Mouse (Mus musculus): ENCODE results near the gene Stx16.

The Stx16 gene

DNA sequence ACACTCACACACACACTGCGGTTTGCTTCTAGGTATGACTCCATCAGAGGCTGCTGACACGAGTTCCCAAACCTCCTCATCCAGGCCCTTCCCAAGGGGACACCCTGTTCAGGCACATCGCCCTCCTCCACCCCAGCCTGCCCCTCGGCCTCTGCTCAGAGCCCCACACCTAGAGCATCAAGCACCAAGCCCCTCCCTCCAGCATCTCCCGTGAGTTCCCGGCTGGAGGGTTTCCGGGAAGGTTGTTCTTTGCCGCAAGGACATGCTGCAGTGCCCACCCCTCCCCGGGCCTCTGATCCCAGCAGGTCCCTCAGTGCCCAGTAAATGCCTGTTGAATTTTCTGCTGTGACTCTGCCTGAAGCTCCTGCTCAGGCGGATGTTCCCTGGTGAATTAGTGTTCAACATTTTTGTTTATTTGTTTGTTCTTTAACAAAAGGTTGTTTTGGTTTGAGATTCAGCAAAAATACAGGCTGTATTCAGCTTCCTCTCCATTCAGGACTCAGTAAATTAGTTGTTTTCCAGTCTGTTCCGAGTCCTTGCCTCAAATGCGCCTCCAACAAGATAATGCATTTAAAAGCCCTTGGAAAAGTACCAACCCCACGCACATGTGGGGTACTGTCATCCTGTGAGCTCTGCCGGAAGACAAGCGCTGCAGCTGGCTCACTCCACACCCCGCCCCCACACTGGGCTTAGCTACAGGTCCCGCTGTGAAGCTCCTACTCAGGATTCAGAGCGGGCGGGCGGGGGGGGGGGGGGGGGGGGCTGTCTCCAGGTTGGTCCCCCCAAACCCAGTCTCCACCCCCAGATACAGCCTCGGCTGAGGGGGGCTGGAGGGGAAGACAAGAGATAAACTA is 50.6 kb downstream of the Stx16 start:
- peak; percentile 22 for DNase-seq (ENCODE audit: low read depth, low spot score)

DNA sequence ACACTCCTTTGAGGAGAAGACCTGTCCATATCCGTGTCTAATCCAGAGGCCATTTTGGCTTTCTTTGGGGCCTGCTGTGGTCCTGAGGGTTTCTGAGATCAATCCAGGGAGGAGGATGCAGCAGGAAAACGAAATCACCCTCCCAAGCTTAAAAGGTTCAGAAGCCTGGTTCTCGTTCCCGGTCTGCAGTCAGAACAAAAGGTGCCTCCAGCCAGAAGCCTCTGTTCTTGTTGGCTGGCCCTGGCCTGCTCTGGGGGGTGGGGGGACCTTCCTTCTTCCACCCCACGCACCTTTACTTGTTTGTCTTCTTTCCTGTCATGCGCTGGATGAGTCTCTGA is 51.2 kb downstream of the Stx16 start:
- no peak for DNase-seq (ENCODE audit: low read depth, low spot score)

DNA sequence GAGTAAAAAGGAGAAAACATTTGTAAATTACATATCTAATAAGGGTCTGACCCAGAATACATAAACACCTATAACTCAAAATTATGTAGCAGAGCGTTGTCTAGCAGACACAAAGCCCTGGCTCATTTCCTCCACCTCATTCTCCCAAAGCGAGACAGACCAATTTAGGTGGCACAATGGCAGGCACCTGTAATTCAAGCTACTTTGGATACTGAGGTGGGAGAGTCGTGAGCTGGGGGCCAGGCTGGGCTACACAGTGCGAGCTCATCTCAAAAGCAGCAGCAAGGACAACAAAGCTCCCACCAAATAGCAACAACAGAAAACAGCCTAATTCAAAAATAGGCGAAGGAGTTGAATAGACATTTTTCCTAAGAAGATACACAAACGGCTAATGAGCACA is 52.8 kb downstream of the Stx16 start:
- DNase-seq (ENCODE audit: low read depth, low spot score) = no peak

DNA sequence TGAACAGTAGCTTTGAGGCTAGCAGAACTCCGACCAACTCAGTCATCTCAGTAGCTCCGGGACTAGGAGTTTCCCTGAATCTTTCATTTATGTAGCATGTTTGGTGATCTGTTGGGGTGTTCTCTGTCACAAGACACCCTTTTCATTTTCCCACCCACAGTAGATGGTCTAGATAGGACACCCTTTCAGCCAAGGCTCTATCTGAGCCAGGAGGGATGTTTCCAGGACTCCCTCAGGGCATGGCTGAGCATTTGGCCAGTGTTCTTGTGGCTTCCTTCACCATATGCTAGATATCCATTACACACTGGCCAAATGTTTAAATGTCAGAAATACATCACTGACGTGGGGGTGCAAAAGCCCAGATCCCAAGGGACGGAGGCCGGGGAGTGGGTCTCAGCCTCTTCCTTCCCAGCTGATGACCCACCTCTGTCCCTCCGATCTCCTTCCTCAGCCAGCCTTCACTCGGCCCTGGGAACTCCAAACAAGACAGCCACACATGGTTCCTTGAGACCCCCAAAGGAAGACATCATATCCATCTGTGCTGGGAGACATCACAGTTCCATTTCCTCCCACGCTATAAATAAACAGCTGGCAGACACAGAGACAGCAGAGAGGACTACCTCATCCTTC is 54.5 kb downstream of the Stx16 start:
- DNase-seq (ENCODE audit: low read depth, low spot score) = no peak

DNA sequence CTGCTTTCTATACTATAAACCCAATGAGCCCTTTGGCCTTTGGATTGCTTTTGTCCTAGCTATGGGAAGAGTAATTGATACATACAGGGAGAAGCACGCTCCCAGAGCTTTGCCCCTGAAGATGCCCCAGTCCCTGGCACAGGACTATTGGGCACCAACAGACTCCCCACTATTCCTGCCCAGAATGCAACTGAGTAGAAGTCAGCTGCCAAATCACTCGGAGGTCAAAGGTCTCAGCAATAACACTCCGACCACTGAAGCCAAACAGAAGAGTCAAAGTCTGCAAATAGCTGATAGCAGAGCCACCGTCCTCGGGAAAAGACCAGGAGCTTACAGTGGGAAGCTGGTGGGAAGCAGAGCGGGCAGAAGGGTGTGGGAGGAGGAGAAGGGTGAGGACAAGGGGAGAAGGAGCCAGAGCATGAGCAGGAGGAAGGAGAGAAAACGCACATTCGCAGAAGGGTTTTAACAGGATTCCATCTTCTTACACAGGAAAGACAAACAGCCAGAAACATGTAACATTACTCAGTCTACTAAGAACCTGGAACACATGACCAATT is 56.4 kb downstream of the Stx16 start:
- no peak for DNase-seq (ENCODE audit: low read depth, low spot score)
